Mouse (Mus musculus) lung, postnatal 0 days (tissue): ENCODE results near the gene Slc17a8. TPM values are rescaled to one million over a fixed set of nuclear protein-coding genes. Genes with fewer than 3 reads are reported as not detected.
A peak's percentile ranks its signal among the peaks of the same experiment; 100 is the strongest.

Source experiments
- ATAC-seq: fragments of 200-750 bp; cut with Nextera tagmentation; 2 replicates; pipeline ENCODE4 v1.8.0; 2017; ENCODE audit warnings: moderate library complexity
- DNase-seq: peaks from one replicate; pipeline ENCODE4 v3.0.0-alpha.2; 2016; ENCODE audit warnings: low spot score
- H3K27ac ChIP-seq: fragments of 300-500 bp; sonication (generic); 2 replicates; pipeline ENCODE4 v1.5.1; 2014; ENCODE audit warnings: antibody characterized with exemption, mild to moderate bottlenecking, low read length, mixed read lengths
- H3K27me3 ChIP-seq: fragments of 300-500 bp; sonication (generic); replicated peaks from 2 replicates; pipeline ENCODE4 v1.6.1; 2014; ENCODE audit warnings: low read length, mixed read lengths; ENCODE audit not compliant: insufficient read depth
- H3K36me3 ChIP-seq: fragments of 300-500 bp; sonication (generic); 2 replicates; pipeline ENCODE4 v1.6.1; 2014; ENCODE audit warnings: low read length, mixed read lengths; ENCODE audit not compliant: insufficient read depth
- H3K4me1 ChIP-seq: fragments of 300-500 bp; sonication (generic); 2 replicates; pipeline ENCODE4 v1.6.1; 2014; ENCODE audit warnings: antibody characterized with exemption, low read depth, low read length, mixed read lengths; ENCODE audit not compliant: insufficient read depth
- H3K4me2 ChIP-seq: fragments of 300-500 bp; sonication (generic); replicated peaks from 2 replicates; pipeline ENCODE4 v1.6.1; 2014; ENCODE audit warnings: low read depth, mild to moderate bottlenecking, low read length, moderate library complexity, mixed read lengths
- H3K4me3 ChIP-seq: fragments of 300-500 bp; sonication (generic); 2 replicates; pipeline ENCODE4 v1.5.1; 2014; ENCODE audit warnings: low read depth, low read length
- H3K9ac ChIP-seq: fragments of 300-500 bp; sonication (generic); replicated peaks from 2 replicates; pipeline ENCODE4 v1.6.1; 2014; ENCODE audit warnings: low read depth, mild to moderate bottlenecking
- H3K9me3 ChIP-seq: fragments of 300-500 bp; sonication (generic); 2 replicates; pipeline ENCODE4 v1.6.1; 2016; ENCODE audit warnings: low read length, mixed read lengths
- CTCF ChIP-seq: IDR thresholded peaks from 2 replicates; pipeline ENCODE4 v1.5.1; 2016; ENCODE audit warnings: antibody characterized with exemption, mild to moderate bottlenecking
- EP300 ChIP-seq: IDR thresholded peaks from 2 replicates; pipeline ENCODE4 v1.6.1; 2016; ENCODE audit warnings: antibody characterized with exemption, mild to moderate bottlenecking, control low read depth
- WGBS: fragments of 180-500 bp; shearing (Covaris S2); extraction: QIAGEN DNeasy Blood & Tissue Kit; methylation state at CpG from one replicate; pipeline ENCODE4 v1.1.7; 2014; 5-methylcytosine and 5-hydroxymethylcytosine counted together
- polyA plus RNA-seq: library from polyadenylated mRNA; unstranded; fragments of >200 nt; fragmentation: Nextera tagmentation; extraction: Ambion mirVana; gene quantifications from 2 replicates; pipeline ENCODE4 v1.2.1, GENCODE M21; 2015

Slc17a8 gene
- polyA plus RNA-seq, 1 experiment from 2014 or later = not detected

DNA sequence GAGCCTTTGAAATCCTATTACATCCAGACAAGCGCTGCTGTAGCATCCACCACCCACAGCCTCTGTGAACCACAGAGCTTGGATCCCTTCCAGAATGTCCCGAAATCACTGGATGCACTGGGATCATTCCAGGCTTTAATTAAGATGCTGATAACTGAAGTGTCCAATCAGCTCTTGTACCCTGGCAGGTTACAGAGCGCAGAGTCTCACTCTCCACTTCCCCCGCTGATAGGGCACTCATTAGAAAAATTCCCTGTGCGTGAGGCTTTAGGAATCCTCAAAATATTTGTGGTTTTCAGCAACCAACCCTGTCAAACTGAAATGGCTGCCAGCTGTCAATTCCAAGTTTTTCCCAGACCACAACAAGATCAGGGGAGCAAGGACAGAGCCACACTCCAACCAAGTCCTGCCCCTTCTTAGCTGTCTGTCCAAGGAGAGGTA lies 89.8 kb downstream of the Slc17a8 start:
- Histone ChIP-seq H3K4me1 (no peaks in the 10 kb centered on the region), H3K4me2 (no peak overlapping the region), H3K4me3 (no peak overlapping the region), H3K9me3 (no peaks in the 10 kb centered on the region), H3K36me3 (no peaks in the 10 kb centered on the region), H3K9ac (no peak overlapping the region), H3K27ac (no peak overlapping the region), H3K27me3 (no peaks in the 10 kb centered on the region)
- 22% methylated on average over 5 of the region's 5 CpGs for WGBS
- TF ChIP-seq EP300 (no peak), CTCF (no peak)
- ATAC-seq (peak; percentile 14; the same call in 1 of the 2 replicates), DNase-seq (peak; percentile 23)

- Histone ChIP-seq H3K4me1 (no peaks in the 10 kb centered on the region), H3K9me3 (no peaks in the 10 kb centered on the region), H3K9ac (no peak overlapping the region), H3K27ac (no peak overlapping the region), H3K4me3 (no peak overlapping the region), H3K4me2 (no peak overlapping the region), H3K27me3 (no peaks in the 10 kb centered on the region), H3K36me3 (no peaks in the 10 kb centered on the region)
- DNase-seq = peak; percentile 70
- peak; percentile 80 for ATAC-seq
- TF ChIP-seq EP300 (peak; percentile 56; the same call in 1 of the 2 replicates), CTCF (no peak)
- 55% methylated on average over 5 of the region's 5 CpGs for WGBS
These were observed 94.0 kb downstream of the Slc17a8 start for GRCm38 (mm10) chr10:89527054-89527453.

GRCm38 (mm10) chr10:89525823-89526222 lies 95.2 kb downstream of the Slc17a8 start:
- Histone ChIP-seq H3K9me3 (no peaks in the 10 kb centered on the region), H3K4me3 (no peak overlapping the region), H3K27ac (no peak overlapping the region), H3K9ac (no peak overlapping the region), H3K36me3 (no peaks in the 10 kb centered on the region), H3K27me3 (no peaks in the 10 kb centered on the region), H3K4me1 (no peaks in the 10 kb centered on the region), H3K4me2 (no peak overlapping the region)
- 83% methylated on average over 2 of the region's 2 CpGs for WGBS
- no peak for TF ChIP-seq CTCF
- no peak for TF ChIP-seq EP300
- ATAC-seq = no peak
- DNase-seq = no peak

Other genes with a start within 250 kb of the Slc17a8 start
- gene Gas2l3, start 177.3 kb downstream of the Slc17a8 start, polyA plus RNA-seq = 1.5 and 1.8 TPM in 2 replicates
- 0.07 TPM in 1 of 2 replicates, not detected in the other for gene Nr1h4, start 87.7 kb downstream of the Slc17a8 start, polyA plus RNA-seq
- gene Scyl2, start 65.0 kb upstream of the Slc17a8 start, polyA plus RNA-seq = 4.8 and 5.8 TPM in 2 replicates
- gene Actr6, start 111.0 kb upstream of the Slc17a8 start, polyA plus RNA-seq = 20.3 TPM in 2 replicates
- gene Uhrf1bp1l, start 123.7 kb upstream of the Slc17a8 start, polyA plus RNA-seq = 34.6 and 38.7 TPM in 2 replicates